Mouse (Mus musculus) heart, embryonic 14.5 days (tissue): ENCODE measurements around the gene Snx29. TPM values are rescaled to one million over a fixed set of nuclear protein-coding genes. Genes with fewer than 3 reads are reported as not detected.
A peak's percentile ranks its signal among the peaks of the same experiment; 100 is the strongest.

Source experiments
- ATAC-seq: fragments of 200-750 bp; cut with Nextera tagmentation; 2 replicates; pipeline ENCODE4 v1.8.0; 2017; ENCODE audit warnings: low read depth, moderate TSS enrichment; ENCODE audit not compliant: insufficient number of reproducible peaks, insufficient read depth, low FRiP score
- H3K27ac ChIP-seq, 2 experiments: fragments of 200-500 bp in 1 of 2; fragments of 300-500 bp in 1 of 2; sonication (generic) in 1 of 2; replicated peaks in 1 of 2; 2 replicates each; pipeline ENCODE4 v1.5.1; 2012 to 2014; ENCODE audit warnings: low read depth in 2 of 2, low read length in 2 of 2, control low read depth in 1 of 2, mild to moderate bottlenecking in 1 of 2, mixed read lengths in 1 of 2; ENCODE audit not compliant: control insufficient read depth in 1 of 2, insufficient read depth in 1 of 2
- H3K27me3 ChIP-seq: fragments of 300-500 bp; sonication (generic); 2 replicates; pipeline ENCODE4 v1.6.1; 2014; ENCODE audit warnings: mild to moderate bottlenecking, low read length, control low read depth; ENCODE audit not compliant: control insufficient read depth, insufficient read depth
- H3K36me3 ChIP-seq: fragments of 300-500 bp; sonication (generic); 2 replicates; pipeline ENCODE4 v1.6.1; 2014; ENCODE audit warnings: mild to moderate bottlenecking, control low read depth, low read length, mixed read lengths; ENCODE audit not compliant: control insufficient read depth, insufficient read depth
- H3K4me1 ChIP-seq, 2 experiments: fragments of 200-500 bp in 1 of 2; fragments of 300-500 bp in 1 of 2; sonication (generic) in 1 of 2; 2 replicates each; pipeline ENCODE4 v1.6.1; 2012 to 2014; ENCODE audit warnings: low read length in 2 of 2, control low read depth in 1 of 2, mixed read lengths in 1 of 2; ENCODE audit not compliant: control insufficient read depth in 2 of 2, insufficient read depth in 2 of 2
- H3K4me2 ChIP-seq: fragments of 300-500 bp; sonication (generic); 2 replicates; pipeline ENCODE4 v1.6.1; 2014; ENCODE audit warnings: mild to moderate bottlenecking, low read length
- H3K4me3 ChIP-seq, 2 experiments: fragments of 200-500 bp in 1 of 2; fragments of 300-500 bp in 1 of 2; sonication (generic) in 1 of 2; 2 replicates each; pipeline ENCODE4 v1.5.1; 2012 to 2014; ENCODE audit warnings: low read length in 2 of 2, mild to moderate bottlenecking in 2 of 2, control low read depth in 1 of 2, low read depth in 1 of 2, moderate library complexity in 1 of 2; ENCODE audit not compliant: control insufficient read depth in 1 of 2, insufficient read depth in 1 of 2
- H3K9ac ChIP-seq: fragments of 300-500 bp; sonication (generic); 2 replicates; pipeline ENCODE4 v1.6.1; 2014; ENCODE audit warnings: mild to moderate bottlenecking, low read length
- H3K9me3 ChIP-seq: fragments of 300-500 bp; sonication (generic); 2 replicates; pipeline ENCODE4 v1.6.1; 2016; ENCODE audit warnings: low read length, control low read depth; ENCODE audit not compliant: control insufficient read depth
- WGBS: fragments of 180-500 bp; shearing (Covaris S2); extraction: QIAGEN DNeasy Blood & Tissue Kit; methylation state at CpG from one replicate; pipeline ENCODE4 v1.1.7; 2014; 5-methylcytosine and 5-hydroxymethylcytosine counted together
- polyA plus RNA-seq: library from polyadenylated mRNA; unstranded; fragments of >200 nt; fragmentation: Nextera tagmentation; extraction: Ambion mirVana; gene quantifications from 2 replicates; pipeline ENCODE4 v1.2.1, GENCODE M21; 2014

Snx29 gene
- polyA plus RNA-seq, 1 experiment from 2014 or later, result 7.7 TPM

- H3K36me3 ChIP-seq, result no peaks in the 10 kb centered on the region
- peaks cover 6 to 7% of the 10 kb centered on the region in 2 experiments; a peak in 2 of 4 replicates for H3K4me1 ChIP-seq
- H3K9ac ChIP-seq, result no peak overlapping the region
- ATAC-seq, result no peak
- WGBS, result 45% methylated on average over 7 of the region's 7 CpGs
- H3K27me3 ChIP-seq, result no peaks in the 10 kb centered on the region
- no peak overlapping the region for H3K4me2 ChIP-seq
- no peak overlapping the region for H3K4me3 ChIP-seq
- no peak overlapping the region for H3K27ac ChIP-seq
- no peaks in the 10 kb centered on the region for H3K9me3 ChIP-seq
Measured at GRCm38 (mm10) chr16:11597769-11598168, 275.1 kb downstream of the Snx29 start.

DNA sequence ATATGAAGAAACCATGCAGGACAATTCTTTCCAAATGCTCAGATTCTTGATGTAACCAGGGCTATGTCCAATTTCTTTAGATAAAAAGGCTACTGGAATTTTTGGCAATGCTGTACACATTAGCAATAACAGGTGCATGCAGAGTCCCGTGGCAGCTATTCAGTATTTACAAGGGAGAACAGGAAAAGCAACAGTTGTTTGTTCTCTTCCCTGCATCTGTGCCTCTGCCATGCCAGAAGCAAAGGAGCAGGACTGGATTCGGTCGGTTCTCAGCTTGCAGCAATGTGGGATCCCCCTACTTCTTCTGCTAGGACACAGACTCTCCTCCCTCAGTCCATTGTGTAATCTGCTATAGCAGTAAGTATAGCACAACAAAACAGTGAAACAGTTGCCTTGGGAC, 276.8 kb downstream of the Snx29 start:
- 81% methylated on average over 3 of the region's 3 CpGs for WGBS
- no peak for ATAC-seq
- Histone ChIP-seq H3K27me3 (no peaks in the 10 kb centered on the region), H3K27ac (no peak overlapping the region), H3K9ac (no peak overlapping the region), H3K4me2 (no peak overlapping the region), H3K4me3 (no peak overlapping the region), H3K4me1 (peaks cover 6 to 7% of the 10 kb centered on the region in 2 experiments; a peak in 2 of 4 replicates), H3K9me3 (no peaks in the 10 kb centered on the region), H3K36me3 (no peaks in the 10 kb centered on the region)

GRCm38 (mm10) chr16:11601336-11602082, 278.8 kb downstream of the Snx29 start:
- H3K27ac ChIP-seq, result no peak overlapping the region
- H3K36me3 ChIP-seq, result no peaks in the 10 kb centered on the region
- H3K9ac ChIP-seq, result no peak overlapping the region
- no peak overlapping the region for H3K4me3 ChIP-seq
- no peaks in the 10 kb centered on the region for H3K9me3 ChIP-seq
- no peak overlapping the region for H3K4me2 ChIP-seq
- ATAC-seq, result no peak
- WGBS, result 83% methylated on average over 1 of the region's 1 CpGs
- H3K4me1 ChIP-seq, result peaks cover 6 to 7% of the 10 kb centered on the region in 2 experiments; a peak in 2 of 4 replicates
- no peaks in the 10 kb centered on the region for H3K27me3 ChIP-seq

- WGBS, result 65% methylated on average over 5 of the region's 5 CpGs
- Histone ChIP-seq H3K4me3 (no peak overlapping the region), H3K27me3 (no peaks in the 10 kb centered on the region), H3K9ac (no peak overlapping the region), H3K4me1 (no peaks in the 10 kb centered on the region), H3K9me3 (no peaks in the 10 kb centered on the region), H3K4me2 (no peak overlapping the region), H3K27ac (no peak overlapping the region), H3K36me3 (no peaks in the 10 kb centered on the region)
- peak; percentile 56; the same call in 1 of the 2 replicates for ATAC-seq
Measured at GRCm38 (mm10) chr16:11603667-11604422, 281.1 kb downstream of the Snx29 start.

GRCm38 (mm10) chr16:11612526-11613126, 289.9 kb downstream of the Snx29 start:
- Histone ChIP-seq H3K4me3 (no peak overlapping the region), H3K36me3 (no peaks in the 10 kb centered on the region), H3K27ac (no peak overlapping the region), H3K9ac (no peak overlapping the region), H3K27me3 (no peaks in the 10 kb centered on the region), H3K9me3 (peaks cover 4% of the 10 kb centered on the region; the same call in 1 of the 2 replicates), H3K4me1 (no peaks in the 10 kb centered on the region), H3K4me2 (no peak overlapping the region)
- ATAC-seq, result no peak
- WGBS, result 69% methylated on average over 3 of the region's 3 CpGs

GRCm38 (mm10) chr16:11614401-11615014, 291.8 kb downstream of the Snx29 start:
- WGBS, result 65% methylated on average over 3 of the region's 3 CpGs
- Histone ChIP-seq H3K4me1 (no peaks in the 10 kb centered on the region), H3K27me3 (no peaks in the 10 kb centered on the region), H3K9ac (no peak overlapping the region), H3K4me2 (no peak overlapping the region), H3K9me3 (peaks cover 4% of the 10 kb centered on the region; the same call in 1 of the 2 replicates), H3K4me3 (no peak overlapping the region), H3K36me3 (no peaks in the 10 kb centered on the region), H3K27ac (no peak overlapping the region)
- no peak for ATAC-seq

- WGBS, result 63% methylated on average over 2 of the region's 2 CpGs
- H3K4me2 ChIP-seq, result no peak overlapping the region
- peaks cover 4% of the 10 kb centered on the region; the same call in 1 of the 2 replicates for H3K9me3 ChIP-seq
- ATAC-seq, result no peak
- H3K27ac ChIP-seq, result no peak overlapping the region
- H3K4me1 ChIP-seq, result no peaks in the 10 kb centered on the region
- H3K36me3 ChIP-seq, result no peaks in the 10 kb centered on the region
- H3K27me3 ChIP-seq, result no peaks in the 10 kb centered on the region
- H3K9ac ChIP-seq, result no peak overlapping the region
- H3K4me3 ChIP-seq, result no peak overlapping the region
Measured at GRCm38 (mm10) chr16:11615633-11616032, 292.9 kb downstream of the Snx29 start.
